Mouse (Mus musculus): ENCODE data around the gene Elmo2.

DNA sequence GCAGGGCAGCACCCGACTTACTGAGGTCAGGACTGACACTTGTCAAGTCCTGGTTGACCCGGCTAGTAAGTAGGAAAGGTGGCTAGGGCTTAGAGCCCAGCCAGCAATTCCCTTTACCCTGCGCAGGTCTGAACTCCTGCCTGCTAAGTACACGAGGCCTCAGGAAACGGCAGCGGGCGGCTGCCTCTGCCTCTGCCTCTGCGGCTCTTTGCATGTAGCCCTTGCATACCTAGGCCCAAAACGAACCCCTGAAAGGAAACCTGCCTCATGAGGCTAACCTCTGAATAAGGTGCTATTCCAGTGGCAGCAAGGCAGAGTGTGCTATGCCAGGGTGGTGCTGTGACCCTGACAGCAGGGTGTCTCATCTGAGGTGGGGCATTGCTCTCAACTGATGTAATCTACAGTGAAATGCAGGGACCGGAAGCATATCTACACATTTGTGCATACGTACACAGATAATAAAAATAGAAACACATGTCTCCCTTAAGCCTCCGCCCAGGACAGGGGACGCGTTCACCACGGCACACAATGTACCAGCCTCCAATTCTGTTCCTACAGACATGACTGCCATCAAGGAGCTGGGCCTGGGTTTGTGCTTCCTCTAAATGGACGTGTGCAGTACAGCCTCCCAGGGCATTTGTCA lies 8.5 kb downstream of the Elmo2 start:
- TF ChIP-seq POLR2A (IDR thresholded peaks at IDR 0.05; ENCODE audit: low read depth, low read length), result no peak
- no peak for TF ChIP-seq CTCF (conservative IDR thresholded peaks at IDR 0.05; ENCODE audit: insufficient read depth, insufficient read length, low read depth, low read length)
